Mouse (Mus musculus) ES-Bruce4 (cell line): ENCODE results near the gene Ccdc175.

Source experiments
- CTCF ChIP-seq: IDR thresholded peaks from one replicate; pipeline ENCODE4 v1.8.1; 2011; ENCODE audit warnings: low read depth, low read length
- EP300 ChIP-seq: IDR thresholded peaks from 2 replicates; pipeline ENCODE4 v1.6.1; 2011; ENCODE audit warnings: low read depth, low read length; ENCODE audit not compliant: insufficient read depth
- POLR2A ChIP-seq: IDR thresholded peaks from one replicate; pipeline ENCODE4 v1.8.1; 2011; ENCODE audit warnings: low read length; ENCODE audit not compliant: insufficient read depth

GRCm38 (mm10) chr12:72197925-72198486 is 13.2 kb upstream of the Ccdc175 start:
- TF ChIP-seq POLR2A (no peak), EP300 (no peak), CTCF (no peak)
